Mouse (Mus musculus) G1E (cell line): ENCODE data around the gene Frmd5.

Experiments
- CTCF ChIP-seq: IDR thresholded peaks from 2 replicates; pipeline ENCODE4 v1.5.1; 2012; ENCODE audit warnings: low read depth, low read length, inconsistent platforms, mixed read lengths
- GATA2 ChIP-seq: IDR thresholded peaks from 2 replicates; pipeline ENCODE4 v1.6.1; 2012; ENCODE audit warnings: low read depth, low read length, inconsistent platforms, borderline replicate concordance

- TF ChIP-seq GATA2: no peak
- no peak for TF ChIP-seq CTCF
Measured at GRCm38 (mm10) chr2:121596621-121597020, 210.3 kb downstream of the Frmd5 start.
